Mouse (Mus musculus) lung, adult 2 months (tissue): ENCODE results near the gene Gpc6.

ENCODE experiments used
- CTCF ChIP-seq: fragments of 200-500 bp; IDR thresholded peaks from 2 replicates; pipeline ENCODE4 v1.5.1; 2011; ENCODE audit warnings: mild to moderate bottlenecking, low read length, control low read depth; ENCODE audit not compliant: insufficient read depth
- POLR2A ChIP-seq: fragments of 200-500 bp; IDR thresholded peaks from 2 replicates; pipeline ENCODE4 v1.6.1; 2011; ENCODE audit warnings: low read depth, mild to moderate bottlenecking, control low read depth, low read length, borderline replicate concordance; ENCODE audit errors: extremely low read depth

DNA sequence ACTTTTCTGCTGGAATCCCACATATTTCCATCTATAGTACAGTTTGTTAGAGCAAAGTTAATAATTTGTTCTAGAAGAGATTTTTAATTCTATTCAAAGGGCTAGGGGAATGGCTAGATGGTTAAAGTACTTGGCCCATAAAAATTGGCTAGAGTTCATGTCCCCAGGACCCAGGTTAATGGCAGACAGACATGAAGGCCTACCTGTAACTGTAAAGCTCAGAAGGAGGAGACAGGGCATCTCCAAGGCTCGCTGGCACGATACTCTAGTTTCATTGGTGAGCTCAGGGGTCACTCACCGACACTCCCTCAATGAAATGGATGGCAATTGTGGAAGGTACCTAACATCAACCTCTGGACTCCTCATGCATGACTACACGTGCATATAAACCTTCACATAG lies 725.0 kb downstream of the Gpc6 start:
- no peak for TF ChIP-seq POLR2A
- no peak for TF ChIP-seq CTCF
